Mouse (Mus musculus) heart, adult 2 months (tissue): ENCODE data around the gene Steap3.

Experiments
- CTCF ChIP-seq: fragments of 200-600 bp; IDR thresholded peaks from 2 replicates; pipeline ENCODE4 v1.8.1; 2022; ENCODE audit warnings: antibody characterized with exemption, mild to moderate bottlenecking, moderate library complexity
- EP300 ChIP-seq: fragments of 200-500 bp; IDR thresholded peaks from 2 replicates; pipeline ENCODE4 v1.6.1; 2011; ENCODE audit warnings: low read depth, low read length, control low read depth; ENCODE audit not compliant: insufficient read depth
- POLR2A ChIP-seq: fragments of 200-500 bp; IDR thresholded peaks from 2 replicates; pipeline ENCODE4 v1.6.1; 2011; ENCODE audit warnings: mild to moderate bottlenecking, low read depth, low read length, control low read depth; ENCODE audit not compliant: insufficient read depth

DNA sequence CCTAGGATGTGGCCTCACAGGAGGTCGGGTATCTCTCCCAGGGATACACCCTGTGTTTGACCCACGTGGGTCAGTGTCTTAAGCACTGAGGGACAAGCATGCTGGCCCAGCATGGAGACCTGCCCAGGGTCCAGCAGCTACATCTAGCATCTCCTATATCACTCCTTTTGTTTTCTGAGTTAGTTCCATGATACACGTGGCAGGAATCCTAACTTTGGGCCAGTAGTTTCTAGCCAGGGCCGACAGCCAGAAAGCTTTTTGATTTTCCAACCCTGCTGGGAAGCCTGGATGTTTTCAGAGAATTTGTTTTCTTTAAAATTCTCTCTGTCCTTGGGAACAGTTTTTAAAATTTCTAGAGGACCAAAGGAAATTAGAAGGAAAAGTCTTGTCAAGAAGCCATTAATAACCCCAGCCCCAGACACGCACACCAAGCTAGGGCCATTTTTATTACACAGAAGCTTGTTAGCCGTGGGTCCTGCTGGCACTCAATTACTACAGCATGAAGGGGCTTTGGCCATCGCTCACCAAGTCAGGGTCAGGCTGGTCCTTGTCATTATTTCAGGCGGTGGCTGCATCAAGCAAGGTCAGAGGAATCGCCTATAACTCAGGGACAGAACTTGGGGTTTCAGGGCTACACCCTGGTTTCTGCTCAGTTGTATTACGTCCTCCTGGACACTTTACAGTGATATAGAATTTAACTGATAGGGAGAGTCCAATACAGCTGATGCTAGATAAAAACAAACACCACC, 42.6 kb downstream of the Steap3 start:
- TF ChIP-seq POLR2A = no peak
- no peak for TF ChIP-seq CTCF
- TF ChIP-seq EP300 = no peak
